In the genomic region with DNA sequence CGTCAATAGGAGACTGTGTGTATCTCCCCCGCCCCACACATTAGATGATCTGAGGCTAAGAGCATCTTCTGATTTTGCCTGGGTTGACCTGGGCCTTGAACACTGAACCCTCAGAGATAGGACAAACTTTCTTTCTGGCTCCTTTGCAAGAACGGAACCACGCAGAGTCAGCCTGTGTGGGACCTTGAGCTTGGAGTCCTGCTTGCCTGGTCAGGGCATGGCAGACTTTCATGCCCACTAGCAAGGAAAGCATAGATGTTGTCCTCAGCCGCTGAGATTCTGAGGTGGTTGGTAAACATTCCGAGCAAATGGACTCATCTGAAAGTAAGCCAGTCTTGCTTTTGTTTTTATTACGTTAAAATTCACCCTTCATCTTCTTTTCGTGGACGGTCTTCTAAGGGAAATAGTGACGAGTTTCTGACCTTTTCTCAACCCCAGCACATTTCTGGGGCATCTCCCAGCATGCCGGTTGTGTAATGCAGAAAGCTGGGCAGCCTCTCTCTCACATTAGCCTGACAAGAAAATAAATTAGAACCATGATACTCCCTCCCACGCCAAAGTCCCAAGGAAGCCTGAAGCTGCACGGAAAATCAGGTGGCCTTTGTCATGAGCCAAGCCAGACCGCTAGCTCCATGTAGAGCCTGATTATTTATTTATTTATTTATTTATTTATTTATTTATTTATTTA, we compare ENCODE assay signal across 9 mouse cellular contexts.
A peak's percentile ranks its signal among the peaks of the same experiment; 100 is the strongest.
DNase-seq lines count a peak whose midpoint lies in the region; ATAC-seq and TF ChIP-seq lines count a peak whose summit lies in the region.
"Had no signal": no experiment of that assay in that cellular context is flagged by ENCODE, and none has a peak within 500 bp of the region (broad histone marks: within the 10 kb centered on the region; RNA-seq: fewer than 3 reads in every experiment).

No protein-coding gene starts in this region.

- H3K4me2 ChIP-seq in neural tube, embryonic 13.5 days = no peak overlapping the region

- peak; percentile 53 for ATAC-seq in neural tube, embryonic 13.5 days (ENCODE audit: low read depth)
- ATAC-seq in megakaryocyte progenitor cell, adult 5-6 weeks (replicated peaks; ENCODE audit: poor library complexity) = no peak

- H3K36me3 ChIP-seq in kidney, adult 2 months (ENCODE audit: control insufficient read depth, insufficient read depth, low read length) = no peaks in the 10 kb centered on the region
- no peaks in the 10 kb centered on the region for H3K36me3 ChIP-seq in neural tube, embryonic 13.5 days
- H3K36me3 ChIP-seq: liver, embryonic 13.5 days had no signal

- peak; percentile 18 for DNase-seq in kidney, adult 2 months
- DNase-seq in kidney, adult 11 months = no peak
- peak; percentile 30 for DNase-seq in NIH3T3 (ENCODE audit: low read depth)
- peak; percentile 78 for DNase-seq in cerebellum, adult 9-11 months
- DNase-seq in kidney, postnatal 10 days = peak; percentile 16
- DNase-seq in right cerebral cortex, postnatal 36 days (ENCODE audit: low spot score in 2 of 2) = no peak

- no peak overlapping the region for H3K9ac ChIP-seq in neural tube, embryonic 13.5 days

- H3K27me3 ChIP-seq in kidney, adult 2 months (replicated peaks; ENCODE audit: control insufficient read depth, insufficient read depth, low read length) = no peaks in the 10 kb centered on the region
- no peaks in the 10 kb centered on the region for H3K27me3 ChIP-seq in neural tube, embryonic 13.5 days
- H3K27me3 ChIP-seq: liver, embryonic 13.5 days had no signal

- peak overlapping the region; percentile 22; the same call in 1 of the 2 replicates for H3K27ac ChIP-seq in kidney, adult 2 months (ENCODE audit: insufficient read depth, low read depth, low read length)
- H3K27ac ChIP-seq in neural tube, embryonic 13.5 days (replicated peaks) = no peak overlapping the region

- no peak for TF ChIP-seq POLR2A in kidney, adult 2 months (IDR thresholded peaks at IDR 0.05; ENCODE audit: low read depth, low read length)

- no peaks in the 10 kb centered on the region for H3K9me3 ChIP-seq in neural tube, embryonic 13.5 days
- H3K9me3 ChIP-seq: liver, embryonic 13.5 days had no signal

- peaks cover 30% of the 10 kb centered on the region for H3K4me1 ChIP-seq in kidney, adult 2 months (ENCODE audit: control insufficient read depth, insufficient read depth, low read length)
- peaks cover 4% of the 10 kb centered on the region; the same call in 1 of the 2 replicates for H3K4me1 ChIP-seq in neural tube, embryonic 13.5 days (replicated peaks)

- TF ChIP-seq CTCF in kidney, adult 2 months (conservative IDR thresholded peaks at IDR 0.05; ENCODE audit: insufficient read depth, insufficient read length, low read depth, low read length) = no peak

- 49% methylated on average over 14 of the region's 14 CpGs for WGBS in kidney, adult 2 months
- WGBS in neural tube, embryonic 13.5 days = 74% methylated on average over 14 of the region's 14 CpGs

- no peak overlapping the region for H3K4me3 ChIP-seq in kidney, adult 2 months (ENCODE audit: insufficient read depth, low read depth, low read length)
- H3K4me3 ChIP-seq in neural tube, embryonic 13.5 days = no peak overlapping the region

Comparison
In these comparisons a context has a peak if more than half of its experiments do, and no peak if none do; other contexts are left out.
1. DNase-seq: peak in kidney, adult 2 months (single experiment), NIH3T3 (single experiment), cerebellum, adult 9-11 months (single experiment) and kidney, postnatal 10 days (single experiment); none in kidney, adult 11 months (single experiment) and right cerebral cortex, postnatal 36 days (0 of 2).